Mouse (Mus musculus): Measurements from ENCODE around the gene Clec9a. TPM values are rescaled to one million over a fixed set of nuclear protein-coding genes. Genes with fewer than 3 reads are reported as not detected.

Clec9a gene
- polyA plus RNA-seq (2012; fragmentation: generic; extraction: Trizol): not detected
- long read RNA-seq, experiment 1: 0 reads
- long read RNA-seq, experiment 2: 0 reads

- H3K36me3 ChIP-seq (ENCODE audit: control insufficient read depth, insufficient read depth): no peaks in the 10 kb centered on the region
- TF ChIP-seq USF1 (IDR thresholded peaks at IDR 0.05; ENCODE audit: low read depth): no peak
- TF ChIP-seq FOSL1 (IDR thresholded peaks at IDR 0.05; ENCODE audit: insufficient read depth, low read length, poor library complexity, severe bottlenecking): no peak
- no peak for TF ChIP-seq MAX (IDR thresholded peaks at IDR 0.05)
- TF ChIP-seq CEBPB (IDR thresholded peaks at IDR 0.05; ENCODE audit: low read depth): no peak
- TF ChIP-seq MYOD1 (IDR thresholded peaks at IDR 0.05; ENCODE audit: control insufficient read depth, insufficient read length, low read depth): no peak
- TF ChIP-seq CTCF (IDR thresholded peaks at IDR 0.05; ENCODE audit: control insufficient read depth, insufficient read depth, insufficient read length): no peak
- no peak for TF ChIP-seq MYOG (IDR thresholded peaks at IDR 0.05; ENCODE audit: control insufficient read depth, extremely low read depth, insufficient read length)
- no peaks in the 10 kb centered on the region for H3K79me2 ChIP-seq (ENCODE audit: control insufficient read depth, insufficient read depth)
- H3K79me3 ChIP-seq (ENCODE audit: low read depth): no peaks in the 10 kb centered on the region
- no peak within 1 kb of the TSS for H3ac ChIP-seq (ENCODE audit: control insufficient read depth, insufficient read length, low read depth)
- no peak within 1 kb of the TSS for H3K4me3 ChIP-seq (ENCODE audit: insufficient read depth, poor library complexity, severe bottlenecking)
- no peaks in the 10 kb centered on the region for H3K27me3 ChIP-seq (ENCODE audit: control insufficient read depth, insufficient read depth, insufficient read length)
Measured at GRCm38 (mm10) chr6:129408562-129408961, at the start of gene Clec9a. Gene Clec9a (plus strand): TSS chr6:129408862.

GRCm38 (mm10) chr6:129359515-129359914, 49.1 kb upstream of the Clec9a start:
- Histone ChIP-seq H3K79me3 (ENCODE audit: low read depth) (no peaks in the 10 kb centered on the region), H3K27me3 (ENCODE audit: control insufficient read depth, insufficient read depth, insufficient read length) (no peaks in the 10 kb centered on the region), H3K36me3 (ENCODE audit: control insufficient read depth, insufficient read depth) (no peaks in the 10 kb centered on the region), H3K4me3 (ENCODE audit: insufficient read depth, poor library complexity, severe bottlenecking) (no peak overlapping the region), H3K79me2 (ENCODE audit: control insufficient read depth, insufficient read depth) (no peaks in the 10 kb centered on the region), H3ac (ENCODE audit: control insufficient read depth, insufficient read length, low read depth) (no peak overlapping the region)
- TF ChIP-seq MYOD1 (IDR thresholded peaks at IDR 0.05; ENCODE audit: control insufficient read depth, insufficient read length, low read depth) (no peak), CTCF (IDR thresholded peaks at IDR 0.05; ENCODE audit: control insufficient read depth, insufficient read depth, insufficient read length) (no peak), CEBPB (IDR thresholded peaks at IDR 0.05; ENCODE audit: low read depth) (no peak), MAX (IDR thresholded peaks at IDR 0.05) (no peak), FOSL1 (IDR thresholded peaks at IDR 0.05; ENCODE audit: insufficient read depth, low read length, poor library complexity, severe bottlenecking) (no peak), MYOG (IDR thresholded peaks at IDR 0.05; ENCODE audit: control insufficient read depth, extremely low read depth, insufficient read length) (no peak), USF1 (IDR thresholded peaks at IDR 0.05; ENCODE audit: low read depth) (no peak)

GRCm38 (mm10) chr6:129363942-129364341, 44.7 kb upstream of the Clec9a start:
- Histone ChIP-seq H3K4me3 (ENCODE audit: insufficient read depth, poor library complexity, severe bottlenecking) (no peak overlapping the region), H3K79me2 (ENCODE audit: control insufficient read depth, insufficient read depth) (no peaks in the 10 kb centered on the region), H3K79me3 (ENCODE audit: low read depth) (no peaks in the 10 kb centered on the region), H3K27me3 (ENCODE audit: control insufficient read depth, insufficient read depth, insufficient read length) (no peaks in the 10 kb centered on the region), H3K36me3 (ENCODE audit: control insufficient read depth, insufficient read depth) (no peaks in the 10 kb centered on the region), H3ac (ENCODE audit: control insufficient read depth, insufficient read length, low read depth) (no peak overlapping the region)
- TF ChIP-seq MYOG (IDR thresholded peaks at IDR 0.05; ENCODE audit: control insufficient read depth, extremely low read depth, insufficient read length) (no peak), MYOD1 (IDR thresholded peaks at IDR 0.05; ENCODE audit: control insufficient read depth, insufficient read length, low read depth) (no peak)

GRCm38 (mm10) chr6:129365959-129366359, 42.7 kb upstream of the Clec9a start:
- Histone ChIP-seq H3ac (ENCODE audit: control insufficient read depth, insufficient read length, low read depth) (no peak overlapping the region), H3K36me3 (ENCODE audit: control insufficient read depth, insufficient read depth) (no peaks in the 10 kb centered on the region), H3K27me3 (ENCODE audit: control insufficient read depth, insufficient read depth, insufficient read length) (no peaks in the 10 kb centered on the region), H3K79me3 (ENCODE audit: low read depth) (no peaks in the 10 kb centered on the region), H3K79me2 (ENCODE audit: control insufficient read depth, insufficient read depth) (no peaks in the 10 kb centered on the region), H3K4me3 (ENCODE audit: insufficient read depth, poor library complexity, severe bottlenecking) (no peak overlapping the region)
- no peak for TF ChIP-seq CEBPB (IDR thresholded peaks at IDR 0.05; ENCODE audit: low read depth)
- TF ChIP-seq CTCF (IDR thresholded peaks at IDR 0.05; ENCODE audit: control insufficient read depth, insufficient read depth, insufficient read length): peak; percentile 19

GRCm38 (mm10) chr6:129369374-129370132, 39.1 kb upstream of the Clec9a start:
- Histone ChIP-seq H3K79me3 (ENCODE audit: low read depth) (no peaks in the 10 kb centered on the region), H3K4me3 (ENCODE audit: insufficient read depth, poor library complexity, severe bottlenecking) (no peak overlapping the region), H3ac (ENCODE audit: control insufficient read depth, insufficient read length, low read depth) (no peak overlapping the region), H3K27me3 (ENCODE audit: control insufficient read depth, insufficient read depth, insufficient read length) (no peaks in the 10 kb centered on the region), H3K36me3 (ENCODE audit: control insufficient read depth, insufficient read depth) (no peaks in the 10 kb centered on the region), H3K79me2 (ENCODE audit: control insufficient read depth, insufficient read depth) (no peaks in the 10 kb centered on the region)
- no peak for TF ChIP-seq MAX (IDR thresholded peaks at IDR 0.05)
- no peak for TF ChIP-seq MYOG (IDR thresholded peaks at IDR 0.05; ENCODE audit: control insufficient read depth, extremely low read depth, insufficient read length)
- TF ChIP-seq USF1 (IDR thresholded peaks at IDR 0.05; ENCODE audit: low read depth): no peak
- TF ChIP-seq CEBPB (IDR thresholded peaks at IDR 0.05; ENCODE audit: low read depth): no peak
- no peak for TF ChIP-seq MYOD1 (IDR thresholded peaks at IDR 0.05; ENCODE audit: control insufficient read depth, insufficient read length, low read depth)
- no peak for TF ChIP-seq CTCF (IDR thresholded peaks at IDR 0.05; ENCODE audit: control insufficient read depth, insufficient read depth, insufficient read length)
- no peak for TF ChIP-seq FOSL1 (IDR thresholded peaks at IDR 0.05; ENCODE audit: insufficient read depth, low read length, poor library complexity, severe bottlenecking)

- no peak overlapping the region for H3ac ChIP-seq (ENCODE audit: control insufficient read depth, insufficient read length, low read depth)
- H3K27me3 ChIP-seq (ENCODE audit: control insufficient read depth, insufficient read depth, insufficient read length): no peaks in the 10 kb centered on the region
- H3K79me3 ChIP-seq (ENCODE audit: low read depth): no peaks in the 10 kb centered on the region
- no peaks in the 10 kb centered on the region for H3K36me3 ChIP-seq (ENCODE audit: control insufficient read depth, insufficient read depth)
- H3K79me2 ChIP-seq (ENCODE audit: control insufficient read depth, insufficient read depth): no peaks in the 10 kb centered on the region
- TF ChIP-seq MYOG (IDR thresholded peaks at IDR 0.05; ENCODE audit: control insufficient read depth, extremely low read depth, insufficient read length) (no peak), CTCF (IDR thresholded peaks at IDR 0.05; ENCODE audit: control insufficient read depth, insufficient read depth, insufficient read length) (no peak), FOSL1 (IDR thresholded peaks at IDR 0.05; ENCODE audit: insufficient read depth, low read length, poor library complexity, severe bottlenecking) (no peak), CEBPB (IDR thresholded peaks at IDR 0.05; ENCODE audit: low read depth) (no peak), USF1 (IDR thresholded peaks at IDR 0.05; ENCODE audit: low read depth) (no peak), MAX (IDR thresholded peaks at IDR 0.05) (no peak), MYOD1 (IDR thresholded peaks at IDR 0.05; ENCODE audit: control insufficient read depth, insufficient read length, low read depth) (no peak)
- no peak overlapping the region for H3K4me3 ChIP-seq (ENCODE audit: insufficient read depth, poor library complexity, severe bottlenecking)
Measured at GRCm38 (mm10) chr6:129374937-129375471, 33.7 kb upstream of the Clec9a start.

Data from C2C12 (cell line).